Mouse (Mus musculus) megakaryocyte, embryonic 14.5 days (primary cell): ENCODE measurements around the gene Actn4.

Experiments
- FLI1 ChIP-seq: IDR thresholded peaks from 2 replicates; pipeline ENCODE4 v1.6.1; 2012; ENCODE audit warnings: low read length, inconsistent platforms, mixed read lengths
- GATA1 ChIP-seq: IDR thresholded peaks from 3 replicates; pipeline ENCODE4 v1.6.1; 2012; ENCODE audit warnings: mixed read lengths, low read length, inconsistent platforms, borderline replicate concordance

- TF ChIP-seq GATA1 (no peak), FLI1 (no peak)
These were observed 31.0 kb downstream of the Actn4 start for GRCm38 (mm10) chr7:28931032-28931694.
